Mouse (Mus musculus) neural tube, embryonic 11.5 days (tissue): Measurements from ENCODE around the gene Prr5. TPM values are rescaled to one million over a fixed set of nuclear protein-coding genes. Genes with fewer than 3 reads are reported as not detected.

Experiments
- ATAC-seq: fragments of 200-750 bp; cut with Nextera tagmentation; 2 replicates; pipeline ENCODE4 v1.8.0; 2017; ENCODE audit warnings: moderate number of reproducible peaks, mild to moderate bottlenecking, moderate TSS enrichment, moderate library complexity; ENCODE audit not compliant: insufficient read depth, low FRiP score, low TSS enrichment
- DNase-seq: peaks from one replicate; pipeline ENCODE4 v3.0.0-alpha.2; 2015; ENCODE audit warnings: low spot score
- H3K27ac ChIP-seq: fragments of 300-500 bp; sonication (generic); 2 replicates; pipeline ENCODE4 v1.5.1; 2014; ENCODE audit warnings: low read depth, mild to moderate bottlenecking, low read length
- H3K27me3 ChIP-seq: fragments of 300-500 bp; sonication (generic); 2 replicates; pipeline ENCODE4 v1.6.1; 2014; ENCODE audit warnings: mild to moderate bottlenecking, low read length, mixed read lengths; ENCODE audit not compliant: control insufficient read depth, insufficient read depth
- H3K36me3 ChIP-seq: fragments of 300-500 bp; sonication (generic); 2 replicates; pipeline ENCODE4 v1.6.1; 2014; ENCODE audit warnings: mild to moderate bottlenecking, low read length, moderate library complexity, mixed read lengths; ENCODE audit not compliant: control insufficient read depth, insufficient read depth
- H3K4me1 ChIP-seq: fragments of 300-500 bp; sonication (generic); 2 replicates; pipeline ENCODE4 v1.6.1; 2014; ENCODE audit warnings: low read length, mixed read lengths; ENCODE audit not compliant: control insufficient read depth, insufficient read depth
- H3K4me2 ChIP-seq: fragments of 300-500 bp; sonication (generic); 2 replicates; pipeline ENCODE4 v1.6.1; 2014; ENCODE audit warnings: low read depth, mild to moderate bottlenecking, moderate library complexity
- H3K4me3 ChIP-seq: fragments of 300-500 bp; sonication (generic); 2 replicates; pipeline ENCODE4 v1.5.1; 2014; ENCODE audit warnings: low read depth, low read length
- H3K9ac ChIP-seq: fragments of 300-500 bp; sonication (generic); 2 replicates; pipeline ENCODE4 v1.6.1; 2014; ENCODE audit warnings: mild to moderate bottlenecking, low read length
- H3K9me3 ChIP-seq: fragments of 300-500 bp; sonication (generic); 2 replicates; pipeline ENCODE4 v1.6.1; 2016; ENCODE audit warnings: low read length; ENCODE audit not compliant: control insufficient read depth
- WGBS: fragments of 180-500 bp; shearing (Covaris S2); extraction: QIAGEN DNeasy Blood & Tissue Kit; methylation state at CpG from one replicate; pipeline ENCODE4 v1.1.7; 2014; 5-methylcytosine and 5-hydroxymethylcytosine counted together
- polyA plus RNA-seq: library from polyadenylated mRNA; unstranded; fragments of >200 nt; fragmentation: Nextera tagmentation; extraction: Ambion mirVana; gene quantifications from 2 replicates; pipeline ENCODE4 v1.2.1, GENCODE M21; 2014

Gene Prr5
- polyA plus RNA-seq, 1 experiment from 2014 or later, result 19.3 TPM

DNA sequence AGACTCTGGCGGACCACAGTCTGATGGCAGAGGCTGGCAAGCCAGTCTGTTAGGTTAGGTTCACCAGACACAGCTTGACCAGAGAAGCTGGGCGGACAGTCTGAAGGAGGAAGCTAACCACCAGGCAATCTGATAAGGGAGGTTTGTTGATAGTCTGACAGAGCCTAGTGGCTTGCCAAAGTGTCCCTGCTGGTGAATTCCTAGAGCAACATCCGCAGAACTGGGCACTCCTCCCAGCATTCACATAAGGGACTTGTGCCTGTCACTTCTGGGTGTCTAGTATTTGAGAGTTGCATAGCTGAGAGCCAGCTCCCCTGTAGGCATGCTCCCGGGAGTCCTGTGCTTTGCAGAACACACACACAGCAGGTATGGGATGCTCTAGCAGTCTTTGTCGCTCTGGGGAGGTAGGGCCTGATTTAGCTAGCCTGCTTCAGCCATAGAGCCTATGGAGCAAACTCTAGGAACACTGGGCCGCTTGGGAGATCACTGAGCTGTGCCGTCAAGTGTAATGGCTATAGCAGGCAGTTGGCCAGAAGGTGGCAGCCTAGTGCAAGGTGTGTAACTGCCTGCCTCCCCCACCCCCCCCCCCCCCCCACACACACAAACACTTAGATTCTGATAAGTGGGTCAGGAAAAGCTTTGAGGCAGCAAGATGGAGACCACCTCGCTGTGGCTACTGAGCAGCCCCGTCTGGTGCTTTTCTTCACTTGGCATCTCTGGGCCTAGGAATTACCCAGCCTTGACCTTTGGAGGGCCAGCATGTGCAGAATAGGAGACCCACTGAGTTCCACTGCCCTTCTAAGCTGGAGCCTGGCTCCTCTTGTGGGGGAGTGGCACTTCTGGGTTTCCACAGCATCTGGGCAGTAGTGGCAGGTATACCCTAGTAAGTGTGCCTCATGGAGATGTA is 2.2 kb downstream of the Prr5 start:
- WGBS, result 57% methylated on average over 9 of the region's 9 CpGs

DNA sequence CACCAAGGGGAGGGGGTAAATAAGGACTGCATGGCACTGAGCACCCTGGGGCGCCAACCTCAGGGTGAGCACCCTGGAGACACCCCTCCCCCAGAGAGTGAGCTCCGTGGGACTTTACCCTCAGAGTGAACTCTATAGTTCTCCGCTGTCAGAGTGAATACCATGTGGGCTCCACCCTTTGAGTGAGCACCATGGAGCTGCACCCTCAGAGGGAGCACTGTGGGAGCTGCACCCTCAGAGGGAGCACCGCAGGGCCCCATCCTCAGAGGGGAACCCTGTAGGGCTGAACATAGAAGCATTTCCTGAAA is 2.8 kb downstream of the Prr5 start:
- H3K27ac ChIP-seq, result no peak overlapping the region
- no peaks in the 10 kb centered on the region for H3K36me3 ChIP-seq
- 83% methylated on average over 4 of the region's 4 CpGs for WGBS
- H3K9me3 ChIP-seq, result no peaks in the 10 kb centered on the region
- no peak overlapping the region for H3K4me3 ChIP-seq
- no peak for DNase-seq
- H3K4me1 ChIP-seq, result no peaks in the 10 kb centered on the region; the same call in 1 of the 2 replicates
- no peak for ATAC-seq
- no peak overlapping the region for H3K9ac ChIP-seq
- no peak overlapping the region for H3K4me2 ChIP-seq
- H3K27me3 ChIP-seq, result no peaks in the 10 kb centered on the region

More for the DNA sequence above, 2.2 kb downstream of the Prr5 start:
- H3K4me3 ChIP-seq, result no peak overlapping the region
- no peaks in the 10 kb centered on the region; the same call in 1 of the 2 replicates for H3K4me1 ChIP-seq
- no peak for DNase-seq
- no peaks in the 10 kb centered on the region for H3K9me3 ChIP-seq
- H3K36me3 ChIP-seq, result no peaks in the 10 kb centered on the region
- no peak overlapping the region for H3K4me2 ChIP-seq
- H3K9ac ChIP-seq, result no peak overlapping the region
- H3K27ac ChIP-seq, result no peak overlapping the region
- no peak for ATAC-seq
- H3K27me3 ChIP-seq, result no peaks in the 10 kb centered on the region

DNA sequence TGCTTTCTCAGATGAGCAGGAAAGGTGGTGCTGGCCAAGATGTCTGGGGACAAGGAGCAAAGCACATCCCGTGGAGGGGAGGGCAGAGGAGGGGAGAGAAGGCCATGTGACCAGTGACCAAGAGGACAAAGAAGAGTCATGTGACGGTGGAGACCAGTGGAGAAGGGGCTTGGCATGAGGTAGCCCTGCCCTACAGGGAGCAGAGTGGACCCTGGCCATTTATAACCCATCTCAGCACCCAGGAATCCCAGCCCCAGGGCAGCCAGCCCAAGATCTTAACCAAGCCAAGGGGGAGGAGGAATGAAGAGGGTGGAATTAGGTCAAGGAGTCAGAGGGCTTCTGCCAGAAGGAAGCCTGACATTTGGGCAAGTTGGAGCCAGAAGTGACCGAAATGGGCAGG is 3.2 kb downstream of the Prr5 start:
- no peaks in the 10 kb centered on the region for H3K9me3 ChIP-seq
- H3K36me3 ChIP-seq, result no peaks in the 10 kb centered on the region
- H3K27me3 ChIP-seq, result no peaks in the 10 kb centered on the region
- H3K4me3 ChIP-seq, result no peak overlapping the region
- no peak overlapping the region for H3K4me2 ChIP-seq
- no peak for ATAC-seq
- no peak overlapping the region for H3K27ac ChIP-seq
- no peak overlapping the region for H3K9ac ChIP-seq
- 73% methylated on average over 3 of the region's 3 CpGs for WGBS
- no peak for DNase-seq
- H3K4me1 ChIP-seq, result no peaks in the 10 kb centered on the region; the same call in 1 of the 2 replicates

DNA sequence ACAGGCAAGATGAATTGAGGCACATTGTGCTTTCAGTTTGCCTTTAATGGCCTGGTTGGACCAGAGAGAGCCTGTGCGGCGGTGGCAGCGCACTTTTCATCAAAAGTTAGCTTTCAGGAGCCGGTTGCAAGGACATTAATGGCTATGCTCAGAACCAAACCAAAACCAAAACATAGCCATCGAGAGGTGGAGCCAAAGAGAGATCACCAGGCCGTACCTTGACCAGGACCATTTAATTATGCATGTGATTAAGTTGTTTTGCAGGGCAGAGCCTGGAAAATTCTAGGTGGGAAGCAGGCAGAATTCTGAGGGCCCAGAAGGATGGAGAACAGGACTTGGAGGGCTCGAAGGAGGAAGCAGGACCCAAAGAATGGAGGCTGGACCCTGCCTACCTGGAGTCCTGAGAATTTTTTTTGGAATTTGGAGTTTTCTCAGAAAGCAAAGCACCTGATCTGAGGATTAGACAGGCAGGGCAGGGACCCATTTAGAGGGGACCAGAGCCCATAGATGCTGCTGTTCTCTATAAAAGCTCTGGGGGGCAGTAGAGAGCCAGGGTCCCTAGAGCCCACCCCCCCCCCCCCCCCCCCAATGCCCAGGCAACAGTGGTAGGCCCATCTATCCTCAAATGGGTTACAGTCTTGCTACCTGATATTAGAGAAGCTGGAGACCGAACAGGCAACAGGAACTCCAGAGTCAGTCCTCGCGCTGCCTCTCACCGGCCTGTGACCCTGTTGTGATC is 5.1 kb downstream of the Prr5 start:
- ATAC-seq (no peak), DNase-seq (no peak)
- Histone ChIP-seq H3K9me3 (no peaks in the 10 kb centered on the region), H3K9ac (no peak overlapping the region), H3K36me3 (no peaks in the 10 kb centered on the region), H3K4me2 (no peak overlapping the region), H3K4me3 (no peak overlapping the region), H3K27ac (no peak overlapping the region), H3K27me3 (no peaks in the 10 kb centered on the region), H3K4me1 (no peaks in the 10 kb centered on the region)
- 76% methylated on average over 11 of the region's 11 CpGs for WGBS

DNA sequence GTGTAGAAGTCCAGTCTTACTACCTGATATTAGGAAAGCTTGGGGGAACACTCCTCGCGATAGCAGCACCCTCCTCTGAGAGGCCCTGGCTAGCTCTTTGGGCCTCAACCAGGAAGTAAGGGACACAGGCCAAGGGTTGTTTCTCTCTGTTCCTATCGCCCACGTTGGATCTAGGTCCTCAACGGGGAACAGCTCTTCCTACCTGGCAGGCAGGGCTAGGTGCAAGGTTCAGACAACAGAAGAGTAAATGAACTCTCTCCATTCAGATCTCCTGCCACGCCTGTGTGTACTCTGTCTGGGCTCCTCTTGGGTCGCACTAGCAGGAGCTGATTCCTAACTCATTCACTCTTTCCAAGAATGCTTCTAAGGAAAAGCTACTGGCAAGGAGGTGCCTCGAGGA is 5.9 kb downstream of the Prr5 start:
- H3K27ac ChIP-seq, result no peak overlapping the region
- no peaks in the 10 kb centered on the region; the same call in 1 of the 2 replicates for H3K4me1 ChIP-seq
- ATAC-seq (no peak), DNase-seq (no peak)
- no peak overlapping the region for H3K4me3 ChIP-seq
- H3K9me3 ChIP-seq, result no peaks in the 10 kb centered on the region
- H3K27me3 ChIP-seq, result no peaks in the 10 kb centered on the region
- WGBS, result 81% methylated on average over 8 of the region's 8 CpGs
- H3K36me3 ChIP-seq, result no peaks in the 10 kb centered on the region
- no peak overlapping the region for H3K9ac ChIP-seq
- H3K4me2 ChIP-seq, result no peak overlapping the region

DNA sequence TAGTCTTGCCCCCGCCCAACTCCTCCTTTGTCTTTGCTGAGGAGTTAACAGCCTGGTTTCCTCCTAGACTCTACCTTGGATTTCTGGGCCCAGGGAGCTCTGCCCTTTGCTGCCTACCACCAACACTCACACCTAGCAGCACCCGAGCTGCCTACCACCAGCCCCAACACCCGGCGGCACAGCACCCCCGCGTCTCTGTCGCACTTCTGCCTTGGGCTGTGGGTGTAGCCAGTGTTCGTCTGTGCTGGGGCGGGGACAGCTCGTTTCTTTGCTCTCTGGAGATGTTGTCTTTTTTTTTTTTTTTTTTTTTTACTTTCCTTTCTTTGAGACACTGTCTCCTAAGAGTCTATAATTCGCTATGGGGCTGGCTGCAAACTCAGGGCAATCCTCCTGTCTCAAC is 8.5 kb downstream of the Prr5 start:
- Histone ChIP-seq H3K4me1 (peaks cover 3% of the 10 kb centered on the region), H3K9me3 (no peaks in the 10 kb centered on the region), H3K4me3 (no peak overlapping the region), H3K9ac (no peak overlapping the region), H3K27ac (no peak overlapping the region), H3K4me2 (no peak overlapping the region), H3K36me3 (no peaks in the 10 kb centered on the region), H3K27me3 (no peaks in the 10 kb centered on the region)
- ATAC-seq, result no peak
- DNase-seq, result no peak
- 71% methylated on average over 11 of the region's 11 CpGs for WGBS

DNA sequence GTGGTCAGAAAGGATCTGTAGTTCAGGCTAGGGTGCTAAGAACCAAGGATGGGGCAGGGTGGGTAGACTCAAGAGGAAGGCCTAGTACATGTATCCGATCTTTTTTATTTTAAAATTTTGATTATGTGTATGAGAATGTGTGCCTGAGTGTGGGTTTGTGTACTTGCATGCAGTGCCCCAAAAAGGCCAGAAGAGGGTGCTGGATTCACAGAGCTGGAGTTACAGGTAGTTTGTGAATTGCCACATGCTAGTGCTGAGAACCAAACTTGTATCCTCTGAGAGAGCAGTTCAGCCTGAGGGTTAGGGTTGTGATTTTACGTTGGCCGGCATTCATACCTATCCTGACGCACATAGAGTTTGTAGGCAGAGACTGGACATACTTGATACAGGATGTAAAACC is 9.7 kb downstream of the Prr5 start:
- Histone ChIP-seq H3K27me3 (no peaks in the 10 kb centered on the region), H3K4me1 (peaks cover 3% of the 10 kb centered on the region), H3K9ac (no peak overlapping the region), H3K4me2 (no peak overlapping the region), H3K4me3 (no peak overlapping the region), H3K36me3 (no peaks in the 10 kb centered on the region), H3K9me3 (no peaks in the 10 kb centered on the region), H3K27ac (no peak overlapping the region)
- ATAC-seq (no peak), DNase-seq (no peak)
- WGBS, result 96% methylated on average over 4 of the region's 4 CpGs

DNA sequence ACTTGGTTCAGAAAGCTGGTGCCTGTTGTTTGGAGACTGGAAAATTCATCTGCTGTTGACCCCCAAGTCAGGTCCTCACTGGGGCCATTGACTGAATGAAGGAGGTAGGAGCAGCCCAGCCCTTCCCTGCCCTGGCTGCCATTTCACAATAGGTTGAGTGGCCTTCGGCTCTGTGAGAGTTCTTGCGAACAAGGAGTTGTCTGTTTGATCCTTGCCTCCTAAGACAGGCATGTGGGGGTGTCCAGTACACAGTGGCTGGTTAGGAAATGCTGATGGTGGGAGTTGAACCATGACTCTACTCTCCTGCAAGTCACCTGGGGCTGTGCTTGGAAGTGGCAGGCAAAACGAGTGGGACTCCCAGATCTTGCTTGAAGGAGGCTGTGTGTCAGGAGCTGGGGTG is 10.4 kb downstream of the Prr5 start:
- Histone ChIP-seq H3K4me3 (no peak overlapping the region), H3K9me3 (no peaks in the 10 kb centered on the region), H3K27me3 (no peaks in the 10 kb centered on the region), H3K27ac (no peak overlapping the region), H3K4me2 (no peak overlapping the region), H3K36me3 (no peaks in the 10 kb centered on the region), H3K4me1 (peaks cover 3% of the 10 kb centered on the region), H3K9ac (no peak overlapping the region)
- ATAC-seq (no peak), DNase-seq (no peak)
- 75% methylated on average over 3 of the region's 3 CpGs for WGBS
